Mouse (Mus musculus) lung, postnatal 0 days (tissue): Measurements from ENCODE around the gene Calcrl.

Experiments used
- CTCF ChIP-seq: IDR thresholded peaks from 2 replicates; pipeline ENCODE4 v1.5.1; 2016; ENCODE audit warnings: antibody characterized with exemption, mild to moderate bottlenecking
- EP300 ChIP-seq: IDR thresholded peaks from 2 replicates; pipeline ENCODE4 v1.6.1; 2016; ENCODE audit warnings: antibody characterized with exemption, mild to moderate bottlenecking, control low read depth

DNA sequence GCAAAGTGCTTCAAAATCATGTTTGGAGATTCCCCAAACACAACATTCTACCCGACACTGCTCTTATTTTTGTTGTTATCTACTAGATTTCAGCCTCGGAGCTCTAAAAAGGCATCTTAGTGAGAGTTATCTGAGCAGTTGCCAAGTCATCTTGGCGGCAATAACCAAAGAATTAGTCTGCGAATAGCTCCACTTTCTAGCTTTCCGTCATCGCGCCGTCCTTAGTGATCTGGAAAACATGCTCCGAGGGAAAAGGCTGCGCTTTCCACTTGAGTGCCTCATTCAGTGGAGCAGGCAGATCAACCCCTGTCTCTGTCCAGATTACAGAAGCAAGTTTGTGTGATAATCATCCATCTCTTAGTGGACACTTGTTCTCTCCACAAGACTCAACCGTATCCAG lies 44.4 kb downstream of the Calcrl start:
- TF ChIP-seq CTCF (no peak), EP300 (no peak)
